Mouse (Mus musculus): ENCODE results near the gene Bola2. TPM values are rescaled to one million over a fixed set of nuclear protein-coding genes. Genes with fewer than 3 reads are reported as not detected.
A peak's percentile ranks its signal among the peaks of the same experiment; 100 is the strongest.

Gene Bola2
- polyA plus RNA-seq, 1 experiment: 116 TPM

- no peaks in the 10 kb centered on the region for H3K79me2 ChIP-seq (ENCODE audit: control insufficient read depth, insufficient read depth)
- H3K36me3 ChIP-seq (ENCODE audit: control insufficient read depth, insufficient read depth): peaks cover 4% of the 10 kb centered on the region
- TF ChIP-seq MYOG (IDR thresholded peaks at IDR 0.05; ENCODE audit: control insufficient read depth, extremely low read depth, insufficient read length): no peak
- no peak overlapping the region for H3K4me3 ChIP-seq (ENCODE audit: insufficient read depth, poor library complexity, severe bottlenecking)
- no peaks in the 10 kb centered on the region for H3K79me3 ChIP-seq (ENCODE audit: low read depth)
- H3K27me3 ChIP-seq (ENCODE audit: control insufficient read depth, insufficient read depth, insufficient read length): peaks cover 34% of the 10 kb centered on the region
- H3ac ChIP-seq (ENCODE audit: control insufficient read depth, insufficient read length, low read depth): no peak overlapping the region
Measured at GRCm38 (mm10) chr7:126703757-126704077, 8.5 kb downstream of the Bola2 start.

- Histone ChIP-seq H3K27me3 (ENCODE audit: control insufficient read depth, insufficient read depth, insufficient read length) (peaks cover 34% of the 10 kb centered on the region), H3ac (ENCODE audit: control insufficient read depth, insufficient read length, low read depth) (peak overlapping the region; percentile 39), H3K79me3 (ENCODE audit: low read depth) (no peaks in the 10 kb centered on the region), H3K36me3 (ENCODE audit: control insufficient read depth, insufficient read depth) (peaks cover under 1% of the 10 kb centered on the region), H3K4me3 (ENCODE audit: insufficient read depth, poor library complexity, severe bottlenecking) (no peak overlapping the region), H3K79me2 (ENCODE audit: control insufficient read depth, insufficient read depth) (no peaks in the 10 kb centered on the region)
- TF ChIP-seq MYOG (IDR thresholded peaks at IDR 0.05; ENCODE audit: control insufficient read depth, extremely low read depth, insufficient read length) (no peak), MAX (IDR thresholded peaks at IDR 0.05) (no peak), USF1 (IDR thresholded peaks at IDR 0.05; ENCODE audit: low read depth) (no peak), MYOD1 (IDR thresholded peaks at IDR 0.05; ENCODE audit: control insufficient read depth, insufficient read length, low read depth) (no peak), FOSL1 (IDR thresholded peaks at IDR 0.05; ENCODE audit: insufficient read depth, low read length, poor library complexity, severe bottlenecking) (no peak), CEBPB (IDR thresholded peaks at IDR 0.05; ENCODE audit: low read depth) (no peak), CTCF (IDR thresholded peaks at IDR 0.05; ENCODE audit: control insufficient read depth, insufficient read depth, insufficient read length) (no peak)
Measured at GRCm38 (mm10) chr7:126704121-126704980, 9.2 kb downstream of the Bola2 start.

- Histone ChIP-seq H3K79me2 (ENCODE audit: control insufficient read depth, insufficient read depth) (no peaks in the 10 kb centered on the region), H3ac (ENCODE audit: control insufficient read depth, insufficient read length, low read depth) (no peak within 1 kb of the TSS), H3K79me3 (ENCODE audit: low read depth) (no peaks in the 10 kb centered on the region), H3K27me3 (ENCODE audit: control insufficient read depth, insufficient read depth, insufficient read length) (peaks cover 41% of the 10 kb centered on the region), H3K36me3 (ENCODE audit: control insufficient read depth, insufficient read depth) (no peaks in the 10 kb centered on the region), H3K4me3 (ENCODE audit: insufficient read depth, poor library complexity, severe bottlenecking) (no peak within 1 kb of the TSS)
- TF ChIP-seq USF1 (IDR thresholded peaks at IDR 0.05; ENCODE audit: low read depth): no peak
- TF ChIP-seq MAX (IDR thresholded peaks at IDR 0.05): no peak
- no peak for TF ChIP-seq CEBPB (IDR thresholded peaks at IDR 0.05; ENCODE audit: low read depth)
- TF ChIP-seq MYOG (IDR thresholded peaks at IDR 0.05; ENCODE audit: control insufficient read depth, extremely low read depth, insufficient read length): no peak
- TF ChIP-seq FOSL1 (IDR thresholded peaks at IDR 0.05; ENCODE audit: insufficient read depth, low read length, poor library complexity, severe bottlenecking): no peak
- TF ChIP-seq CTCF (IDR thresholded peaks at IDR 0.05; ENCODE audit: control insufficient read depth, insufficient read depth, insufficient read length): no peak
Measured at GRCm38 (mm10) chr7:126707442-126708174, 12.4 kb downstream of the Bola2 start, which contains the start of gene Coro1a. Gene Coro1a (minus strand): TSS chr7:126707787.

- Histone ChIP-seq H3ac (ENCODE audit: control insufficient read depth, insufficient read length, low read depth) (no peak overlapping the region), H3K79me2 (ENCODE audit: control insufficient read depth, insufficient read depth) (no peaks in the 10 kb centered on the region), H3K4me3 (ENCODE audit: insufficient read depth, poor library complexity, severe bottlenecking) (no peak overlapping the region), H3K27me3 (ENCODE audit: control insufficient read depth, insufficient read depth, insufficient read length) (peaks cover 41% of the 10 kb centered on the region), H3K79me3 (ENCODE audit: low read depth) (no peaks in the 10 kb centered on the region), H3K36me3 (ENCODE audit: control insufficient read depth, insufficient read depth) (no peaks in the 10 kb centered on the region)
- TF ChIP-seq USF1 (IDR thresholded peaks at IDR 0.05; ENCODE audit: low read depth) (no peak), CEBPB (IDR thresholded peaks at IDR 0.05; ENCODE audit: low read depth) (no peak), MYOD1 (IDR thresholded peaks at IDR 0.05; ENCODE audit: control insufficient read depth, insufficient read length, low read depth) (no peak), CTCF (IDR thresholded peaks at IDR 0.05; ENCODE audit: control insufficient read depth, insufficient read depth, insufficient read length) (no peak), FOSL1 (IDR thresholded peaks at IDR 0.05; ENCODE audit: insufficient read depth, low read length, poor library complexity, severe bottlenecking) (no peak), MAX (IDR thresholded peaks at IDR 0.05) (no peak), MYOG (IDR thresholded peaks at IDR 0.05; ENCODE audit: control insufficient read depth, extremely low read depth, insufficient read length) (no peak)
Measured at GRCm38 (mm10) chr7:126708175-126708952, 13.2 kb downstream of the Bola2 start.

GRCm38 (mm10) chr7:126710266-126710665, 15.1 kb downstream of the Bola2 start:
- H3K4me3 ChIP-seq (ENCODE audit: insufficient read depth, poor library complexity, severe bottlenecking): no peak overlapping the region
- TF ChIP-seq CTCF (IDR thresholded peaks at IDR 0.05; ENCODE audit: control insufficient read depth, insufficient read depth, insufficient read length) (no peak), CEBPB (IDR thresholded peaks at IDR 0.05; ENCODE audit: low read depth) (no peak), MAX (IDR thresholded peaks at IDR 0.05) (no peak), FOSL1 (IDR thresholded peaks at IDR 0.05; ENCODE audit: insufficient read depth, low read length, poor library complexity, severe bottlenecking) (no peak), MYOD1 (IDR thresholded peaks at IDR 0.05; ENCODE audit: control insufficient read depth, insufficient read length, low read depth) (no peak), USF1 (IDR thresholded peaks at IDR 0.05; ENCODE audit: low read depth) (no peak), MYOG (IDR thresholded peaks at IDR 0.05; ENCODE audit: control insufficient read depth, extremely low read depth, insufficient read length) (no peak)
- H3K79me3 ChIP-seq (ENCODE audit: low read depth): no peaks in the 10 kb centered on the region
- H3K36me3 ChIP-seq (ENCODE audit: control insufficient read depth, insufficient read depth): no peaks in the 10 kb centered on the region
- no peaks in the 10 kb centered on the region for H3K79me2 ChIP-seq (ENCODE audit: control insufficient read depth, insufficient read depth)
- H3ac ChIP-seq (ENCODE audit: control insufficient read depth, insufficient read length, low read depth): no peak overlapping the region
- peaks cover 30% of the 10 kb centered on the region for H3K27me3 ChIP-seq (ENCODE audit: control insufficient read depth, insufficient read depth, insufficient read length)

Data from C2C12 (cell line).